Mouse (Mus musculus): ENCODE measurements at regions not wholly inside any gene's neighbourhood (a gene's known extent, or its start where the extent isn't known, plus 50 kb on each side); places are given as distances from the start of the nearest gene placed in this dataset.

- no peak for TF ChIP-seq CTCF (conservative IDR thresholded peaks at IDR 0.05; ENCODE audit: low read length)
- TF ChIP-seq NANOG (IDR thresholded peaks at IDR 0.05; ENCODE audit: borderline replicate concordance, low read length) = no peak
Measured at GRCm38 (mm10) chr10:21796386-21796785, 85.6 kb upstream of the Sgk1 start.
